Mouse (Mus musculus): ENCODE results near the gene Vrk2.

DNA sequence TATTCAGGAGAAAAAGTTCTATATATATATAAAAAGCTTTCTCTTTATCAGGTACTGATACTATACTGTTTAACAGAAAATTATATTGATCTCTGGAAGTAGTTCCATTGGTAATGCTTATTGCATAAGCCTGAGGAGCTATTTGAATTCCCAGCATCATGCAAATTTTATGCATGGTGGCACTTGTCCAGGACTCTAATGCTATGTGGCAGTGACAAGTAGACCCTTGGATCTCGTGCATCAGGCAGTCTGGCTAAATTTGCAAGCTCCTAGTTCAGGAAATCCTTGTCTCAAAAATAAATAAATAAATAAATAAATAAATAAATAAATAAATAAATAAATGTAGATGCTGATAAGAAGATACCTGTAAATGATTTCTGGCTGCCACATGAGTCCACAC, 152.7 kb downstream of the Vrk2 start:
- TF ChIP-seq CTCF (IDR thresholded peaks at IDR 0.05; ENCODE audit: insufficient read depth, low read length) (no peak), POLR2A (IDR thresholded peaks at IDR 0.05; ENCODE audit: borderline replicate concordance, extremely low read depth, low read depth, low read length) (no peak)
